Mouse (Mus musculus): ENCODE data around the gene Mrps27. TPM values are rescaled to one million over a fixed set of nuclear protein-coding genes. Genes with fewer than 3 reads are reported as not detected.

The Mrps27 gene
- polyA plus RNA-seq, 1 experiment from 2014 or later, result 48.1 TPM

Other genes with a start within 250 kb of the Mrps27 start
- gene Zfp366, start 160.0 kb upstream of the Mrps27 start, polyA plus RNA-seq (2014; fragmentation: Nextera tagmentation; extraction: Ambion mirVana), result 0.99 and 1.2 TPM in 2 replicates
- 44.1 and 45.0 TPM in 2 replicates for gene Ptcd2, start 81 bp upstream of the Mrps27 start, polyA plus RNA-seq (2014; fragmentation: Nextera tagmentation; extraction: Ambion mirVana)
- 203 and 242 TPM in 2 replicates for gene Map1b, start 171.8 kb downstream of the Mrps27 start, polyA plus RNA-seq (2014; fragmentation: Nextera tagmentation; extraction: Ambion mirVana)

Data from embryonic facial prominence, embryonic 14.5 days (tissue).